Mouse (Mus musculus) regulatory T cell (primary cell): ENCODE data around the gene Fbxl17.

Source experiments
- in situ Hi-C: fragments of 300-600 bp; cut with MboI, MseI; formaldehyde crosslinking; loops from one replicate; pipeline ENCODE4 v1.15.1; 2025; ENCODE audit warnings: high pct_unique_total_duplicates

Gene Fbxl17

GRCm38 (mm10) chr17:63403801-63404415, 95.9 kb downstream of the Fbxl17 start:
- in situ Hi-C loops: no loop called here

- in situ Hi-C loops: no loop called here
These were observed 96.8 kb downstream of the Fbxl17 start for GRCm38 (mm10) chr17:63402741-63403681.

GRCm38 (mm10) chr17:63402170-63402569, 97.6 kb downstream of the Fbxl17 start:
- in situ Hi-C loops: no loop called here

GRCm38 (mm10) chr17:63400640-63401039, 99.2 kb downstream of the Fbxl17 start:
- in situ Hi-C loops: no loop called here

- in situ Hi-C loops: no loop called here
These were observed 100.0 kb downstream of the Fbxl17 start for GRCm38 (mm10) chr17:63399816-63400215.

DNA sequence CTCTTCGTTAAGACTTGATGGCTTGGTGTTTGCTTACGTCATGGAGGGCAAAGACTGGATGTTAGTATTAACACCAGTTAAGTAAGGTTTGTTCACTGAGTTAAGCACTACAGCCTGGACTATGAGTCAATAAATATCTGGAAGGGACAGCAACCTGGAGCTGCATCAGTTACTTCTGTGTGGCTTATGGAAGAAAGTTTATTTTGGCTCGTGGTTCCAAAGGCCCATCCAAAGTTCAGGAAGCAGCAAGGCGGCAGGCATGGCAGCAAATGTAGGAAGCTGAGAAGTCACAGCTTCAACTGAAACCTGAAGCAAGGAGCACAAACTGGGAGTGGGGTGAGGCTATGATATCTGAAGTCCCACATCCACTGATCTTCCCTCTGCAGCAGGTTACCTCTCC, 108.3 kb downstream of the Fbxl17 start:
- in situ Hi-C loops: no loop called here

DNA sequence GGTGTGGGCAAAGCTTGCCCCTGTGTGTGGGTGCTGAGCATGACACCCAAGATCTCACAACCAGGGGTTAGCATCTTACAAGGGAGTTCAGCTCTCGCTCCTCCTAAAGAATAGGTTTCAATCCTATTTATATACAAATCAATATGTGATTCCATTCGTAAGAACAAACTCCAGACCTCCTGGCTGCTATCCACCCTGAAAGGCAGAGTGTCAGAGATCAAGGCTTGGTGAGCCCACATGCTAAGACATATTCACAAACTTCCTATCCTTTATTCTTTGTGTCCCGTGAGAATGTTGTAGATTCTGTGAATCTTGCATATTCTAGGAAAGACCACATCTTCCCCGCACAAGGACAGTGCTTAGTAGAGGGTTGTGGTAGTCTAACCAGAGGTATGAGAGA, 108.9 kb downstream of the Fbxl17 start:
- in situ Hi-C loops: no loop called here

DNA sequence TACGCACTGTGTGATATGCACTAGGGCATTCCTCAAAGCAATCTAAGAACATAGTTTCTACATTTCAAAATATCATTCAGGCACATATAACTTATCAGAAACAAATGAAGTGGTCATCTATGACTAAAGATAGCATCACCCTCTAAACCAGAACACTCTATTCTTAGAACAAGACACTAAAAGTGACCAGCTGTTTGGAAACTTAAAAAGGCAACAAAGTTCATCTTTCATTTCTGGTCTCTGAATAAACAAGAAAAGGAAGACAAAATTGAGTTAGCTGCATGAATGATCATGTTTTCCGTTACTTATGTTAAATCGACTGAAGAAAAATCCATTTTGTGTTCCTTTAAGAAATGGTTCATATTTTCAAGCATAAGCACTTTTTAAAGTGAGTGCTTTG, 128.8 kb downstream of the Fbxl17 start:
- in situ Hi-C loops: no loop called here

DNA sequence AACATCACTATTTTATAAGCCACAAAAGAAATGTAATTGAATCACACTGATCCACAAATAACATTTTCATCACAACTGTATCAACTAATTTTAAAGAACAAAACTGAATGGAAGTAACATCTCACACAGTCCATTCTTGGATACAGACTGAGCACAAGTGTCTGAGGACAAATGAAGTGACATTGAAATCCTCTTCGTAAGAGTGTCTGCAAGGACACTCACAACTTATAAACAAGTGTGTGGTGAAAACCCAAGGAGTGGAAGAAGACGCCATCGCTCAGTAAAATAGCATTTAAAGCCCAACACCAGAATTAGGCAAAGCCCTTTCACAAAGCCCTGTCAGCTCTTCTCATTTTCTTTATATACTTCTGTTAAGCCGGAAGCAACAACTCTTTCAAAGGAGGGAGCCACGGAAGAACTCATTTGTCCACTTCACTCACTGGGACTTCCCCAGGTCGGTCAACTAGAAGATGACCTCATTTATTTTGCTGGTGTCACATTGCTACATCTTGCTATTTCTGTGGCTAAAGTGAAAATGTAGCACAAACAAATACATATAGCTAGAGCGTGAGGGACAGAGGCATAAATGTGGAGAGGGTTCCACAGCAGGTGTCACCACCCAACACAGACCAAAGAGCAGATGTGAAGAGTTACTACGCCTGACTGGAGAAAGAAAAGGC, 130.0 kb downstream of the Fbxl17 start:
- in situ Hi-C loops: no loop called here

DNA sequence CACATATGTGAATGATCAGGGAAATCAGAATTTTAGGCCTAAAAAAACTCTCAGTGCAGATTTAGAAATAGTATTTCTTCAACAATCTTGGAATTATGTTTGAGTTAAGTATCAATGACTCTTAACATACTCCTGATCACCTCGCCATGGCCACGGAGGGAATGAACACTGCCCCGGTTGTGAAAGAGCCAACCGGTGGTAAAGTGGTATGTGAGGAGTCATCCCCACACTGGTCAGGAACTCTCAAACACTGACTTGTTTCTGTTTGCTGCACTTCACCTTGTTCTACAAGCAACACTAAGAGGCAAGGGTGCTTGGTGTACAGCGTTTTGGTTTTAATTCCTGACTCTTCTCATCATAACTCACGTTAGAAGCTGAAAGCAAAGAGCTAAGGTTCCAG, 132.3 kb downstream of the Fbxl17 start:
- in situ Hi-C loops: no loop called here

- in situ Hi-C loops: no loop called here
These were observed 133.8 kb downstream of the Fbxl17 start for GRCm38 (mm10) chr17:63366045-63366444.

DNA sequence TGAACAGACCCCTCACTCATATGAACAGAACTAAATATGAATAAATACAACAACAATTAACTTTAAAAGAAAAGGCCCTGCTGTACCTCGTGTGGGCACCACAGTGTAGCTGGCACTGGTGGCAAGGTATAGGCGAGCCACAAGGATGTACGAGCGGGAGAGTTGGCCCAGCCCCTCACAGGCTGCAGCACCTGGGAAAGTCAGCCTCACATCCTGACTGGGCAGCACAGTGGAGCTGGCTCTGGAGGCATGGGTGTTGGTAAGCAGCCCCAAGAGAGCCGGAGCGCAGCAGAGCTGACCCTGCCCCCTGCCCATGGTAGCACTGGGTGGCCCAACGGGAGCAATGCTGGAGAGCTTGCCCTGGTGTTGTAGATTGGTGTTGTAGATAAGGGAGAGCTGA, 135.2 kb downstream of the Fbxl17 start:
- in situ Hi-C loops: no loop called here

- in situ Hi-C loops: no loop called here
These were observed 137.6 kb downstream of the Fbxl17 start for GRCm38 (mm10) chr17:63362196-63362595.

GRCm38 (mm10) chr17:63361679-63362078, 138.1 kb downstream of the Fbxl17 start:
- in situ Hi-C loops: no loop called here

DNA sequence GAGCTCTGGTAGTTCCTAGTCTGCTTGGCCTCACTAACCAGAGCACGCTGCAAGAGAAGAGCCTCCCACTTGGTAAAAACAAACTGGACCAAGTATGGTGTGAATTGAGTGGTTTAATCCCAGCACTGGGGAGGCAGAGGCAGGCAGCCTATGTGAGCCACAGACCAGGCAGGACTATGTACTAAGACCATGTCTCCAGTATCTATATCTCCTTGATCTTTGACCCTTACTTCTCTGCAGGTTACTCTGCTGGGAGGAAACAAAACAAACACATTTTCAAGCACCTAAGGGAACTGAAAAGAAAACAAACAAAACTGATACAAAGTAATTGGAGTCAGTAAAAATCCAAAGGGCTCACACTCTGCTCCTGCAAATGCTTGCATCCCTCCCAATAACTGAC, 141.0 kb downstream of the Fbxl17 start:
- in situ Hi-C loops: no loop called here

DNA sequence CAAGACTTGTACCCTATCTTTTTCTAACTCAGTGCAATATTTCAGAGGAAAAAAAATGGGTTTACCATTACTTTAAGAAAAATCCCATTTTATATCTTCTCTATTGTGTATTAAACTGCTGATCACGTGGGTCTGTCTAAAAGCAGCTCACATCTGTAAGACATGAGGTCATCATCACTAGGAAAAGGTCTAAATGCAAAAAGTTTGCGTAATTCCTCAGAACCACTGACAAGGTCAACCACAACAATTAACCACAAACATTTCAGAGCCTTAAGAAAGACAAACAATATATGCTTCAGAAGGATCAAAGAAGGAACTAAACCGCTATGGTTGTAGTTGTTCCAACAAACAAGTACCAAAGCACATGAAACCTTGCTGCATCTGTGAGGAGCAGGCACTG, 143.6 kb downstream of the Fbxl17 start:
- in situ Hi-C loops: no loop called here

DNA sequence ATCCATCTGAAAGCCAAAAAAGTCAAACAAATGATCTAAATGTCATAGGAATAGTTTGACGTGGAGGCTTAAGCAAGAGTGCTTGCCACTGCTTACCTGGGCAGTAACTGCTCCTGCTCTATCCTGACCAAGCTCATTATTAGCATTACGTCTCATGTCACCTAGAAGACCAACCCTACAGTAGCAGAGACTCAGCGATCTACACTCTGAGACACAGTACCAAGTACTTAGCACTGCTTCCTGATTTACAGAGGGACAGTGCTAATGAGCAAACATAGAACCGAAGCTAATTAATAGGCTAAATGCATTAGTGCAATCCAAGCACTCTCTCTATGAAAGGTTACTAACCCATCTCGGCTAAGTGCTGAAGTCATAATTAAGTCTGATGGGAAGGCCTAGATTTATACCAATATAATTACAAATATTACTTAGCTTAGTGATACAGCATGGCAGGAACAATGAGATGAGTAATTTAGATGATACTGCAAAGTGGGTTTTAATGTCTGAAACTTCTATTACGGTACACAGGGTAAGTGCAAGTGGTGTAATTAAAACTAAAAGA, 147.1 kb downstream of the Fbxl17 start:
- in situ Hi-C loops: no loop called here

- in situ Hi-C loops: no loop called here
These were observed 148.1 kb downstream of the Fbxl17 start for GRCm38 (mm10) chr17:63351682-63352081.

GRCm38 (mm10) chr17:63350876-63351509, 148.8 kb downstream of the Fbxl17 start:
- in situ Hi-C loops: no loop called here

DNA sequence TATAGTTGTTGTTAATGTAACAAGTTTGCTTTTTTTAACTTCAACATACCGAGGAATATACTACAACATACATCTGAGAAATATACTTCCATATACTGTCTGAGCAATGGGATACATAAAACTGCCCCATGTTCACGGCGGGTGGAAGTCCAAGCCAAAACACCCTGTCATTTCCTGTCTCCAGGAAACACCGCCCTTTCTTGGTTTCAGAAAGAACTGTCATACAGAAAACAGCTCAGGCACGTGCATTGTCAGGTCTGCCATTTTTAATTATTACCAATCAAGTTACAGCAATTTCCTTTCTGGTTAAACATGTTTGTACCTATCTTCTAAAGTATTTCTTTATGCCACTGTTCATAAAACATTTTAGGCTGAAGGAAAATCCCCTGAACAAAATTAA, 155.7 kb downstream of the Fbxl17 start:
- in situ Hi-C loops: no loop called here

- in situ Hi-C loops: no loop called here
These were observed 156.7 kb downstream of the Fbxl17 start for GRCm38 (mm10) chr17:63343076-63343475.

DNA sequence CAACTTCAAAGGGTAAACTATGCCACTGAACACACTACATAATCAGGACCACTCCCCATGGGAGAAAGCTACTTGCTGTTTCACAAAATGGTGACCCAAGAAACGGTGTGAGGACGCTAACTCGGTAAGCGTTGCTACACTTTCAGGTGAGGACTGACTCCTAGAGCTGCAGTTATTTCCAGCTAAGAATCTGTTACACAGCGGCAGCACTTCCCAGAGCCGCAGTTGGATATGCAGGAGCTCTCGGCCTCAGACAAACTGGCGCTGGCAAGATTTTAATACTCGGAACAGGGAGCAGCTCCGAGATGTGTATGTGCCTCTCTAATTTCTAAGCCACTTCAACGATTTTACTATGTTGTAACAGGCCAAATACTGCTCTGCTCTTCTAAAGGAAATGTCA, 157.4 kb downstream of the Fbxl17 start:
- in situ Hi-C loops: no loop called here
